Mouse (Mus musculus): ENCODE results near the gene Agmat. TPM values are rescaled to one million over a fixed set of nuclear protein-coding genes. Genes with fewer than 3 reads are reported as not detected.

Agmat gene
- polyA plus RNA-seq, 1 experiment from 2014 or later = 18.5 TPM

DNA sequence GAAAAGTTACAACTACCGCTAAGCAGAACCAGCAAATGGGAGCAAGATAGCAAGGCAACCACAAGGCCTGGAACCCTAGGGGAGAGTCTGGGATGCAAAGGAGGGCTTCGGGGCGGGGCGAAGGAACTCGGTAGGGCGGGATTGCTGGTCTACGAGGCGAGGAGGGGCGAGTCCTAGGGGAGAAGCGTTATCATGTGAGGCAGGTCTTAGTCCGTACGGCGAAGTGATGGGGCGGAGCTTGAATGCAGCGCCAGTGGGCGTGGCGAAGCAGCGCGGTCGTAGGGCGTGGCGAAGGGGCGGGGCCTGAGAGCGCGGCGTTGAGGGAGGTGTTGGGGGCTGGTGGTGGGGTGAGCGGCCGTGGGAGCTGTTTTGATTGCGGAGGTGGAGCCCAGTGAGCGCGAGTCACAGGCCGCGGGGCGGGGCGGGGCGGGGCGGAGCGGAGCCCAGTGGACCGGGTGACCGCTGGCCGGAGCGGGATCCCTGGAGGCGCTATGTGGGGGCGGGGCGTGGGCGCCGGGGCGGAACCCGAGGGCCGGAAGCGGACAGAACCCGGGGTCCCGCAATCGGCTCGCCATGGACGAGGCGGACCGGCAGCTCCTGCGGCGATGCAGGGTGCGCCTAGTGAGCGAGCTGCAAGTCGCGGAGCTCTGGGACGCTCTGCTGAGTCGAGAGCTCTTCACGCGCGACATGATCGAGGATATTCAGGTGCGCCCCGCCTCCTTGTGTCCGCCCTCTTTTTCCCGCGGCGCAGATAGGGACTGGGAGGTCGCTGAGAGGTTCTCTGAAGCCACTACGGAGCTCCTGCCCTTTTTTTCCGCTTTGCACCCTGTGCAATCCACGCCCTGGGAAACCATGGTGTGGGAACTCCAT lies 47.0 kb downstream of the Agmat start, which contains the start of gene Casp9:
TSS of gene Casp9 (plus strand) at position 331 of the 870 bp plus-strand sequence.
- H3K4me1 ChIP-seq (replicated peaks) = peaks cover 62% of the 10 kb centered on the region
- H3K27me3 ChIP-seq = no peaks in the 10 kb centered on the region
- peak within 1 kb of the TSS; percentile 81 for H3K9ac ChIP-seq
- H3K27ac ChIP-seq = peak within 1 kb of the TSS; percentile 98
- ATAC-seq (ENCODE audit: low read depth) (peak; percentile 83), DNase-seq (peak; percentile 98)
- under 1% methylated on average over 68 of the region's 80 CpGs for WGBS (ENCODE audit: insufficient replicate concordance)
- H3K4me3 ChIP-seq (replicated peaks) = peak within 1 kb of the TSS; percentile 79
- H3K36me3 ChIP-seq = peaks cover 28% of the 10 kb centered on the region
- H3K4me2 ChIP-seq = peak within 1 kb of the TSS; percentile 74
- no peaks in the 10 kb centered on the region for H3K9me3 ChIP-seq (replicated peaks)

- no peaks in the 10 kb centered on the region for H3K9me3 ChIP-seq (replicated peaks)
- peak overlapping the region; percentile 81 for H3K9ac ChIP-seq
- peak overlapping the region; percentile 74 for H3K4me2 ChIP-seq
- H3K4me3 ChIP-seq (replicated peaks) = peak overlapping the region; percentile 79
- ATAC-seq (ENCODE audit: low read depth) (no peak), DNase-seq (no peak)
- H3K27me3 ChIP-seq = no peaks in the 10 kb centered on the region
- H3K27ac ChIP-seq = peak overlapping the region; percentile 98
- H3K36me3 ChIP-seq = peaks cover 29% of the 10 kb centered on the region
- 5% methylated on average over 5 of the region's 5 CpGs for WGBS (ENCODE audit: insufficient replicate concordance)
- peaks cover 58% of the 10 kb centered on the region for H3K4me1 ChIP-seq (replicated peaks)
These were observed 47.7 kb downstream of the Agmat start for GRCm38 (mm10) chr4:141794152-141794535.

- no peak overlapping the region for H3K4me2 ChIP-seq
- ATAC-seq (ENCODE audit: low read depth) = no peak
- peak overlapping the region; percentile 26; the same call in 1 of the 2 replicates for H3K9ac ChIP-seq
- no peaks in the 10 kb centered on the region for H3K9me3 ChIP-seq (replicated peaks)
- H3K27ac ChIP-seq = no peak overlapping the region
- no peak overlapping the region for H3K4me3 ChIP-seq (replicated peaks)
- H3K4me1 ChIP-seq (replicated peaks) = peaks cover 42% of the 10 kb centered on the region
- no peak for DNase-seq
- H3K27me3 ChIP-seq = no peaks in the 10 kb centered on the region
- WGBS (ENCODE audit: insufficient replicate concordance) = 82% methylated on average over 7 of the region's 7 CpGs
- peaks cover 29% of the 10 kb centered on the region for H3K36me3 ChIP-seq
These were observed 49.9 kb downstream of the Agmat start for GRCm38 (mm10) chr4:141796356-141796755.

DNA sequence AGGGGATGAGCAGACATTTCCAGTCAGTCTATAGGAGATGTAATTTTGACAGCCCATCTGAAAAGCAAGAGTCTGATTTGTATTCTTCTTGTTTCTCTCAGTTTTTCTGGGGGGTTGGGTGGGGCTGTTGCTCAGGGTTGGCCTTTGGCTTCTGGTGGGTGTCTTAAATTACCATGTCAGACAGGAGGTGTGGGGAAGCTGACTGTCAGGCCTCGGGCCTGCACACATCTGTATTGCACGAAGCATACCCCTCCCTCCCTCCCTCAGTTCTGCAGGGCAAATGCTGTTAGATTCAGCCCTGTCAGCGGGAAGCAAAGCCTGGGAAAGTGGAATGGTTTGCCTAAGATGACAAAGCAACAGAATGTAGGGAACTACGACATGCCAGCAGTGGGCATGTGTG lies 50.5 kb downstream of the Agmat start:
- Histone ChIP-seq H3K4me1 (replicated peaks) (peaks cover 36% of the 10 kb centered on the region), H3K4me2 (no peak overlapping the region), H3K9me3 (replicated peaks) (no peaks in the 10 kb centered on the region), H3K36me3 (peaks cover 29% of the 10 kb centered on the region), H3K27me3 (no peaks in the 10 kb centered on the region), H3K27ac (no peak overlapping the region), H3K9ac (no peak overlapping the region), H3K4me3 (replicated peaks) (no peak overlapping the region)
- DNase-seq (no peak), ATAC-seq (ENCODE audit: low read depth) (no peak)
- 81% methylated on average over 4 of the region's 4 CpGs for WGBS (ENCODE audit: insufficient replicate concordance)

GRCm38 (mm10) chr4:141797545-141797944 lies 51.1 kb downstream of the Agmat start:
- Histone ChIP-seq H3K27ac (no peak overlapping the region), H3K9me3 (replicated peaks) (no peaks in the 10 kb centered on the region), H3K4me2 (no peak overlapping the region), H3K9ac (no peak overlapping the region), H3K4me1 (replicated peaks) (peaks cover 30% of the 10 kb centered on the region), H3K4me3 (replicated peaks) (no peak overlapping the region), H3K36me3 (peaks cover 29% of the 10 kb centered on the region), H3K27me3 (no peaks in the 10 kb centered on the region)
- no peak for DNase-seq
- 84% methylated on average over 5 of the region's 5 CpGs for WGBS (ENCODE audit: insufficient replicate concordance)
- no peak for ATAC-seq (ENCODE audit: low read depth)

DNA sequence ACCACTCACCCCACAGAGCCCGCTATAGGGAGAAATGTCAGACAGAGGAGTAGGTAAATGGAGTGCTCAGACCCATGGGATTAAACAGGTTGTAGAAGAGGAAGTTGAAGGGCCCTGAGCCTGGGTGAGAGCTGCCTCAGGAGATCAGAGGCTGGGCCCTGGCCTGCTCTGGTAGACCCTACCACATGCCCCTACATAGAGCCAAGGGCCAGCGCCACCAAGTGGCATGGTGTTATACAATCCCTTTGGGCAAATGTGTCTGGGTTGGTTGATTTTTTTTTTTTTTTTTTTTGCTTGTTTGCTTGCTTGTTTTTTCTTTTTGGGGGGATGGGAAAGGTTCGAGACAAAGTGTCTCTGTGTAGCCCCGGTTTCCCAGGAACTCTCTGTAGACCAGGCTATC lies 57.6 kb downstream of the Agmat start:
- Histone ChIP-seq H3K36me3 (peaks cover 64% of the 10 kb centered on the region), H3K9me3 (replicated peaks) (no peaks in the 10 kb centered on the region), H3K4me1 (replicated peaks) (no peaks in the 10 kb centered on the region), H3K27ac (no peak overlapping the region), H3K4me2 (no peak overlapping the region), H3K9ac (no peak overlapping the region), H3K27me3 (no peaks in the 10 kb centered on the region), H3K4me3 (replicated peaks) (no peak overlapping the region)
- DNase-seq = no peak
- WGBS (ENCODE audit: insufficient replicate concordance) = 69% methylated on average over 4 of the region's 4 CpGs
- ATAC-seq (ENCODE audit: low read depth) = 0 out of 2 replicates have a peak, but pooled peaks have one; percentile 31

DNA sequence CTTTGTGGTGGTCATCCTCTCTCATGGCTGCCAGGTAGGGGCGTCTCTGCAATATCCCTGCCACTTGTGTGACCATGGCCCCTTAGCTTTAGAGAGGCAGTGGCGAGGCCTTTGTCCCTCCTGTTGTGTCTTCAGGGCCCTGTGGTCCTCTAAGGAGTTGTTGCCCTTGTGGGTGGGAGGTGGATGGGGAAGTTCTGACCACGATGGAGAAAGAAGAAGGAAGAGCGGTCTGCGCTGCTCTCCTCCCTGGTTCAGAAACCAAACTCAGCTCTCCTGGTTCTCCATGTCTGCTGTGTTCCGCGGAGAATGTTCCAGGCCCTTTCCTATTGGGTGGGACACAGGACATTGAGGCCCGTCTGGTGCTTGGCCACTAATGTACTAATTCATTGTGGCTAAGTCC lies 59.4 kb downstream of the Agmat start:
- no peaks in the 10 kb centered on the region for H3K4me1 ChIP-seq (replicated peaks)
- H3K27ac ChIP-seq = no peak overlapping the region
- DNase-seq (no peak), ATAC-seq (ENCODE audit: low read depth) (no peak)
- peaks cover 81% of the 10 kb centered on the region for H3K36me3 ChIP-seq
- no peaks in the 10 kb centered on the region for H3K27me3 ChIP-seq
- no peaks in the 10 kb centered on the region for H3K9me3 ChIP-seq (replicated peaks)
- no peak overlapping the region for H3K4me3 ChIP-seq (replicated peaks)
- H3K9ac ChIP-seq = no peak overlapping the region
- H3K4me2 ChIP-seq = no peak overlapping the region
- 80% methylated on average over 8 of the region's 8 CpGs for WGBS (ENCODE audit: insufficient replicate concordance)

Other genes with a start within 250 kb of the Agmat start
- gene Spen, start 208.1 kb upstream of the Agmat start, polyA plus RNA-seq (2015; fragmentation: Nextera tagmentation; extraction: Ambion mirVana) = 4.2 and 4.8 TPM in 2 replicates
- 1.9 and 2.4 TPM in 2 replicates for gene Fblim1, start 140.6 kb upstream of the Agmat start, polyA plus RNA-seq (2015; fragmentation: Nextera tagmentation; extraction: Ambion mirVana)
- gene Tmem82, start 128.0 kb upstream of the Agmat start, polyA plus RNA-seq (2015; fragmentation: Nextera tagmentation; extraction: Ambion mirVana) = 3.6 and 3.7 TPM in 2 replicates
- gene Slc25a34, start 122.9 kb upstream of the Agmat start, polyA plus RNA-seq (2015; fragmentation: Nextera tagmentation; extraction: Ambion mirVana) = 0.07 and 0.13 TPM in 2 replicates
- 0.91 and 1.1 TPM in 2 replicates for gene Plekhm2, start 81.8 kb upstream of the Agmat start, polyA plus RNA-seq (2015; fragmentation: Nextera tagmentation; extraction: Ambion mirVana)
- gene Rsc1a1, start 61.1 kb upstream of the Agmat start, polyA plus RNA-seq (2015; fragmentation: Nextera tagmentation; extraction: Ambion mirVana) = 0.46 TPM in 1 of 2 replicates, not detected in the other
- 15.0 and 19.1 TPM in 2 replicates for gene Ddi2, start 23.3 kb upstream of the Agmat start, polyA plus RNA-seq (2015; fragmentation: Nextera tagmentation; extraction: Ambion mirVana)
- 2.1 and 2.2 TPM in 2 replicates for gene Dnajc16, start 44.3 kb downstream of the Agmat start, polyA plus RNA-seq (2015; fragmentation: Nextera tagmentation; extraction: Ambion mirVana)
- gene Casp9, start 46.9 kb downstream of the Agmat start, polyA plus RNA-seq (2015; fragmentation: Nextera tagmentation; extraction: Ambion mirVana) = 9.1 and 11.0 TPM in 2 replicates
- 0.18 and 0.36 TPM in 2 replicates for gene Cela2a, start 79.5 kb downstream of the Agmat start, polyA plus RNA-seq (2015; fragmentation: Nextera tagmentation; extraction: Ambion mirVana)
- not detected in 2 replicates for gene Ctrc, start 99.7 kb downstream of the Agmat start, polyA plus RNA-seq (2015; fragmentation: Nextera tagmentation; extraction: Ambion mirVana)
- gene Efhd2, start 128.2 kb downstream of the Agmat start, polyA plus RNA-seq (2015; fragmentation: Nextera tagmentation; extraction: Ambion mirVana) = 51.5 and 52.9 TPM in 2 replicates